ENCODE assay signal across 13 mouse cellular contexts in genomic region chr10:21906894-21907446, GRCm38 (mm10). TPM values are rescaled to one million over a fixed set of nuclear protein-coding genes. Genes with fewer than 3 reads are reported as not detected.
A peak's percentile ranks its signal among the peaks of the same experiment; 100 is the strongest.
DNase-seq lines count a peak whose midpoint lies in the region; ATAC-seq and TF ChIP-seq lines count a peak whose summit lies in the region.
"Had no signal": no experiment of that assay in that cellular context is flagged by ENCODE, and none has a peak within 500 bp of the region (broad histone marks: within the 10 kb centered on the region; RNA-seq: fewer than 3 reads in every experiment).

No protein-coding gene starts in this region.

- no peaks in the 10 kb centered on the region for H3K9me3 ChIP-seq in liver, postnatal 0 days (ENCODE audit: low read length)
- H3K9me3 ChIP-seq: limb, embryonic 15.5 days; stomach, embryonic 15.5 days had no signal

- peak overlapping the region; percentile 6; the same call in 1 of the 2 replicates for H3K4me2 ChIP-seq in liver, postnatal 0 days (ENCODE audit: low read depth, low read length)
- H3K4me2 ChIP-seq: limb, embryonic 15.5 days; stomach, embryonic 15.5 days had no signal

- H3K4me1 ChIP-seq in liver, postnatal 0 days (ENCODE audit: insufficient read depth), result peaks cover 3% of the 10 kb centered on the region; the same call in 1 of the 2 replicates
- H3K4me1 ChIP-seq in bone marrow, adult 2 months (ENCODE audit: control insufficient read depth, insufficient read depth, low read length), result peaks cover 7% of the 10 kb centered on the region
- H3K4me1 ChIP-seq: stomach, embryonic 15.5 days had no signal

- no peak for TF ChIP-seq CTCF in liver, postnatal 0 days (IDR thresholded peaks at IDR 0.05; ENCODE audit: low read depth)
- TF ChIP-seq CTCF in bone marrow, adult 2 months (IDR thresholded peaks at IDR 0.05; ENCODE audit: control insufficient read depth, insufficient read depth, low read length), result no peak

- H3K27me3 ChIP-seq in liver, postnatal 0 days (ENCODE audit: insufficient read depth, low read length), result no peaks in the 10 kb centered on the region
- H3K27me3 ChIP-seq: limb, embryonic 15.5 days; stomach, embryonic 15.5 days had no signal

- H3K79me2 ChIP-seq in macrophage (ENCODE audit: inconsistent target), result no peaks in the 10 kb centered on the region

- ATAC-seq in liver, postnatal 0 days, result no peak
- ATAC-seq: forebrain, embryonic 14.5 days; intestine, postnatal 0 days had no signal

- DNase-seq in liver, postnatal 0 days, result no peak
- no peak for DNase-seq in liver
- DNase-seq in thymus, postnatal 36 days, result peak; percentile 40 to 52
- no peak for DNase-seq in layer of hippocampus, adult 18-20 months (ENCODE audit: low spot score in 2 of 2)
- no peak for DNase-seq in frontal cortex, postnatal 25 days (ENCODE audit: low spot score in 2 of 2)
- DNase-seq: gastrocnemius, postnatal 36 days; layer of hippocampus, adult 9-11 months had no signal

- WGBS in liver, postnatal 0 days (ENCODE audit: insufficient replicate concordance), result 34% methylated on average over 5 of the region's 5 CpGs
- 9% methylated on average over 5 of the region's 5 CpGs for WGBS in bone marrow, adult 2 months
- 9% methylated on average over 5 of the region's 5 CpGs for WGBS in macrophage (ENCODE audit: missing documents)

- H3K36me3 ChIP-seq in liver, postnatal 0 days (replicated peaks; ENCODE audit: insufficient read depth, low read length), result no peaks in the 10 kb centered on the region
- H3K36me3 ChIP-seq in macrophage (ENCODE audit: inconsistent target), result no peaks in the 10 kb centered on the region
- H3K36me3 ChIP-seq: limb, embryonic 15.5 days; stomach, embryonic 15.5 days had no signal

- H3K9ac ChIP-seq in liver, postnatal 0 days (replicated peaks), result 0 out of 2 replicates have a peak overlapping the region, but pooled peaks have one; percentile 11
- H3K9ac ChIP-seq: limb, embryonic 15.5 days; stomach, embryonic 15.5 days had no signal

- TF ChIP-seq EP300 in liver, postnatal 0 days (IDR thresholded peaks at IDR 0.05; ENCODE audit: low read depth), result no peak

- no peak overlapping the region for H3K4me3 ChIP-seq in liver, postnatal 0 days (ENCODE audit: low read depth, low read length)
- no peak overlapping the region for H3K4me3 ChIP-seq in bone marrow, adult 2 months (replicated peaks; ENCODE audit: control insufficient read depth, low read depth, low read length)
- no peak overlapping the region for H3K4me3 ChIP-seq in macrophage (ENCODE audit: inconsistent target)
- H3K4me3 ChIP-seq: limb, embryonic 15.5 days; stomach, embryonic 15.5 days had no signal

- TF ChIP-seq POLR2A in bone marrow, adult 2 months (IDR thresholded peaks at IDR 0.05; ENCODE audit: borderline replicate concordance, control insufficient read depth, low read depth, low read length), result no peak

- peak overlapping the region; percentile 79 for H3K27ac ChIP-seq in liver, postnatal 0 days (ENCODE audit: low read depth)
- peak overlapping the region; percentile 92 for H3K27ac ChIP-seq in bone marrow, adult 2 months (ENCODE audit: control insufficient read depth, insufficient read depth, low read depth, low read length, poor library complexity)
- H3K27ac ChIP-seq in macrophage, result peak overlapping the region; percentile 35
- H3K27ac ChIP-seq: limb, embryonic 15.5 days; stomach, embryonic 15.5 days had no signal

RNA-seq across cellular contexts. Expression of gene Sgk1, which starts 25.0 kb away (rescaled TPM):
- polyA plus RNA-seq in liver, postnatal 0 days (2015; fragmentation: Nextera tagmentation; extraction: Ambion mirVana), result 20.6 and 21.7 TPM in 2 replicates
- 7.2 and 17.1 TPM in 2 replicates for polyA plus RNA-seq in bone marrow, adult 2 months (2011; ENCODE audit: insufficient read depth, insufficient read length, low replicate concordance, missing spikeins)
- total RNA-seq in macrophage (2018; cell fraction: chromatin; rRNA removed), result 100 to 1,000 TPM in 18 of 26 experiments, 10 to 100 TPM in 8; 36.5 to 411 (median 145) TPM
- 100 to 1,000 TPM in 13 of 26 experiments, 10 to 100 TPM in 13; 28.4 to 201 (median 107) TPM for total RNA-seq in macrophage (2018; cell fraction: cytosol; rRNA removed)
- 100 to 1,000 TPM in 17 of 26 experiments, 10 to 100 TPM in 9; 46.0 to 325 (median 174) TPM for total RNA-seq in macrophage (2018; cell fraction: nucleus; rRNA removed)
- polyA plus RNA-seq in macrophage (2018), result 26.8 to 76.1 TPM (median 55.9 TPM) in 3 replicates
- total RNA-seq in layer of hippocampus, adult 18-20 months (2021), result 100 to 1,000 TPM in 1 of 2 experiments, 10 to 100 TPM in 1; 88.8 to 199 TPM

Comparison
In these comparisons a context has a peak if more than half of its experiments do, and no peak if none do; other contexts are left out.
1. DNase-seq: peak in thymus, postnatal 36 days (2 of 2); none in liver, postnatal 0 days (single experiment), liver (single experiment), layer of hippocampus, adult 18-20 months (0 of 2) and frontal cortex, postnatal 25 days (0 of 2).
2. H3K27ac ChIP-seq: peak in every context shown above with its lines; median percentile 92 in bone marrow, adult 2 months; 79 in liver, postnatal 0 days; 35 in macrophage.